Mouse (Mus musculus): Measurements from ENCODE around the gene Nr4a1. TPM values are rescaled to one million over a fixed set of nuclear protein-coding genes. Genes with fewer than 3 reads are reported as not detected.

Nr4a1 gene
- 2.4 and 2.9 TPM in 2 replicates for polyA plus RNA-seq (2015; fragmentation: Nextera tagmentation; extraction: Ambion mirVana)

DNA sequence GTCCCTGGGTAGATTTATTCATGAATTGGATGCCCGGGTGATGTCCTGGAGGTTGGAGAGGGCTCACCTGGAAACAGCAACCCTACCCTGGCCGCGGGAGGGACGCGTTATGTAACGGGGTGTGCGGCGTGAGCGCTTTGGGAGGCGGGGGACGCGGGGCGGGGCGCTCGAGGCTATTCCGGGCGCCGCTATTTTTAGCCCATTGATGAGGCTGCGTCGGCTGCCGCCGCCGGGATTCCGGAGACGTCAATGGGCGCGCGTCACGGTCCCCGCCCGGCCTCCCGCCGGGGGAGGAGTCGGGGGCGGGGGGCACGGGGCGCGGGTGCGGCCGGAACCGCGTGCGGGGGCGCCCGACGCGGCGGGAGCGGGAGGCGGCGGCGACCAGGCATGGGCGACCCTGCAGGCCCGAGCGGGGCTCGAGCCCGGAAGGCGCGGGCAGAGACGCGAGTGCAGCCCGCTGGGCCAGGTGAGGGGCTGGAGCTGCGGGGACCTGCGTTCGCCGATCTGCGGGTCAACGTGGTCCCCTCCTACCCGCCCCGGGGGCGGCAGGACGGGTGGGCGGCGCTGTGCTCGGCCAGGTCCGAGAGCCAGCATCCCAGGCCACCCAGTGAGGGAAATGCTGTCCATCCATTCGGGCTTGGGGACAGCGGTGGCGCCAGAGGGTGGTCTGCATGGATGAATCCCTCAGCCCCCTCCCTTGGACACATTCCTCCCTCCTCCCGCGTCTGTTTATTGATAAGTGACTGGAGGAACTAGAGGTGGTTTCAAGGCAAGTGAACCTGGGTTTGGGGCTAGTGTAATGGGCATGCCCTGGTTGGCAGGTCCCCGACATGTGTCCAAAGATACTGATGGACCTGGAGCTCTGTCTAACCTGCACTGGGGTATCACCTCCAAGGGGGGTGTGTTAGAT lies at the start of gene Nr4a1:
Gene Nr4a1, plus strand, starts transcription at position 384 of the 910 bp plus-strand sequence.
- H3K4me1 ChIP-seq, result peaks cover 9% of the 10 kb centered on the region
- peak; percentile 80 for ATAC-seq
- peak within 1 kb of the TSS; percentile 62 for H3K4me3 ChIP-seq
- H3K36me3 ChIP-seq (ENCODE audit: poor library complexity, severe bottlenecking), result no peaks in the 10 kb centered on the region
- peak within 1 kb of the TSS; percentile 84 for H3K9ac ChIP-seq
- 1% methylated on average over 55 of the region's 82 CpGs for WGBS
- no peaks in the 10 kb centered on the region for H3K9me3 ChIP-seq (replicated peaks)
- H3K4me2 ChIP-seq, result peak within 1 kb of the TSS; percentile 81
- H3K27me3 ChIP-seq, result peaks cover 11% of the 10 kb centered on the region; the same call in 1 of the 2 replicates
- no peak within 1 kb of the TSS for H3K27ac ChIP-seq

GRCm38 (mm10) chr15:101204781-101205180 lies 49.3 kb upstream of the Nr4a1 start:
- Histone ChIP-seq H3K4me2 (no peak overlapping the region), H3K4me1 (no peaks in the 10 kb centered on the region), H3K4me3 (no peak overlapping the region), H3K27me3 (no peaks in the 10 kb centered on the region), H3K27ac (no peak overlapping the region), H3K9ac (no peak overlapping the region), H3K36me3 (ENCODE audit: poor library complexity, severe bottlenecking) (peaks cover 94% of the 10 kb centered on the region), H3K9me3 (replicated peaks) (no peaks in the 10 kb centered on the region)
- no peak for ATAC-seq
- whole genome bisulfite sequencing, result 91% methylated on average over 7 of the region's 7 CpGs

- Histone ChIP-seq H3K4me3 (no peak overlapping the region), H3K4me1 (no peaks in the 10 kb centered on the region), H3K4me2 (no peak overlapping the region), H3K27me3 (no peaks in the 10 kb centered on the region), H3K9me3 (replicated peaks) (no peaks in the 10 kb centered on the region), H3K9ac (no peak overlapping the region), H3K36me3 (ENCODE audit: poor library complexity, severe bottlenecking) (peaks cover 88% of the 10 kb centered on the region), H3K27ac (no peak overlapping the region)
- ATAC-seq, result peak; percentile 57; the same call in 1 of the 2 replicates
- 62% methylated on average over 6 of the region's 6 CpGs for WGBS
Observed at GRCm38 (mm10) chr15:101210228-101210627, 43.8 kb upstream of the Nr4a1 start.

GRCm38 (mm10) chr15:101210998-101211613 lies 43.0 kb upstream of the Nr4a1 start:
- Histone ChIP-seq H3K4me3 (no peak overlapping the region), H3K36me3 (ENCODE audit: poor library complexity, severe bottlenecking) (peaks cover 83% of the 10 kb centered on the region), H3K9me3 (replicated peaks) (no peaks in the 10 kb centered on the region), H3K4me1 (no peaks in the 10 kb centered on the region), H3K4me2 (no peak overlapping the region), H3K27me3 (no peaks in the 10 kb centered on the region), H3K27ac (no peak overlapping the region), H3K9ac (no peak overlapping the region)
- ATAC-seq, result no peak
- 92% methylated on average over 14 of the region's 14 CpGs for WGBS

- Histone ChIP-seq H3K36me3 (ENCODE audit: poor library complexity, severe bottlenecking) (peaks cover 70% of the 10 kb centered on the region), H3K4me2 (no peak overlapping the region), H3K27me3 (no peaks in the 10 kb centered on the region), H3K9ac (no peak overlapping the region), H3K4me1 (no peaks in the 10 kb centered on the region), H3K9me3 (replicated peaks) (no peaks in the 10 kb centered on the region), H3K27ac (no peak overlapping the region), H3K4me3 (no peak overlapping the region)
- ATAC-seq, result no peak
- 87% methylated on average over 14 of the region's 14 CpGs for WGBS
Observed at GRCm38 (mm10) chr15:101212435-101212834, 41.6 kb upstream of the Nr4a1 start.

DNA sequence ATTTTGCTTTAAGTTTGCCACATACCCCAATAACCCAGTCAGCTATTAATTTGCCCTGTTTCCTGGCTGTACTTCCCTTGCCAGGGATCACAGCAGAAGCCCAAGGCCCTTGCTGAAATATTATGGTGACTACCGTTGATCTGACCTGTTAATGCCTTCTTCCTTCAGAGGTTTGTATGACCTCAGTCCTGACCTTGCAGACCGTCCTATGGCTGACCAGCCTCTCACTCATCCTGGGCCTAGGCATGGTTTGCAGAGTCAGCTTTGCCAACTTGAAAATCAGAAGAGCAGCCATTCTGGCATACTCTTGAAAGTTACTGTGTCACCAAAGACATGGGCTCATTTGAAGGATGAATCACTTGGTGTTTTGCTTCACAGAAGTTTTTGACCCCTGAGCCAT lies 38.9 kb upstream of the Nr4a1 start:
- Histone ChIP-seq H3K36me3 (ENCODE audit: poor library complexity, severe bottlenecking) (peaks cover 46% of the 10 kb centered on the region), H3K4me3 (no peak overlapping the region), H3K27me3 (no peaks in the 10 kb centered on the region), H3K9me3 (replicated peaks) (no peaks in the 10 kb centered on the region), H3K4me1 (no peaks in the 10 kb centered on the region; the same call in 1 of the 2 replicates), H3K4me2 (no peak overlapping the region), H3K27ac (no peak overlapping the region), H3K9ac (no peak overlapping the region)
- 87% methylated on average over 2 of the region's 2 CpGs for WGBS
- ATAC-seq, result no peak

GRCm38 (mm10) chr15:101216036-101216435 lies 38.0 kb upstream of the Nr4a1 start:
- Histone ChIP-seq H3K36me3 (ENCODE audit: poor library complexity, severe bottlenecking) (peaks cover 37% of the 10 kb centered on the region), H3K4me1 (peaks cover 9% of the 10 kb centered on the region), H3K4me3 (no peak overlapping the region), H3K9me3 (replicated peaks) (no peaks in the 10 kb centered on the region), H3K27me3 (no peaks in the 10 kb centered on the region), H3K9ac (no peak overlapping the region), H3K4me2 (no peak overlapping the region), H3K27ac (no peak overlapping the region)
- ATAC-seq, result no peak
- WGBS, result 78% methylated on average over 4 of the region's 4 CpGs

GRCm38 (mm10) chr15:101220905-101221297 lies 33.2 kb upstream of the Nr4a1 start:
- Histone ChIP-seq H3K4me3 (no peak overlapping the region), H3K4me2 (peak overlapping the region; percentile 51), H3K27me3 (peaks cover 21% of the 10 kb centered on the region; the same call in 1 of the 2 replicates), H3K27ac (peak overlapping the region; percentile 48), H3K9ac (no peak overlapping the region), H3K4me1 (peaks cover 50% of the 10 kb centered on the region), H3K36me3 (ENCODE audit: poor library complexity, severe bottlenecking) (no peaks in the 10 kb centered on the region), H3K9me3 (replicated peaks) (no peaks in the 10 kb centered on the region)
- ATAC-seq, result peak; percentile 13; the same call in 1 of the 2 replicates
- WGBS, result under 1% methylated on average over 8 of the region's 8 CpGs

DNA sequence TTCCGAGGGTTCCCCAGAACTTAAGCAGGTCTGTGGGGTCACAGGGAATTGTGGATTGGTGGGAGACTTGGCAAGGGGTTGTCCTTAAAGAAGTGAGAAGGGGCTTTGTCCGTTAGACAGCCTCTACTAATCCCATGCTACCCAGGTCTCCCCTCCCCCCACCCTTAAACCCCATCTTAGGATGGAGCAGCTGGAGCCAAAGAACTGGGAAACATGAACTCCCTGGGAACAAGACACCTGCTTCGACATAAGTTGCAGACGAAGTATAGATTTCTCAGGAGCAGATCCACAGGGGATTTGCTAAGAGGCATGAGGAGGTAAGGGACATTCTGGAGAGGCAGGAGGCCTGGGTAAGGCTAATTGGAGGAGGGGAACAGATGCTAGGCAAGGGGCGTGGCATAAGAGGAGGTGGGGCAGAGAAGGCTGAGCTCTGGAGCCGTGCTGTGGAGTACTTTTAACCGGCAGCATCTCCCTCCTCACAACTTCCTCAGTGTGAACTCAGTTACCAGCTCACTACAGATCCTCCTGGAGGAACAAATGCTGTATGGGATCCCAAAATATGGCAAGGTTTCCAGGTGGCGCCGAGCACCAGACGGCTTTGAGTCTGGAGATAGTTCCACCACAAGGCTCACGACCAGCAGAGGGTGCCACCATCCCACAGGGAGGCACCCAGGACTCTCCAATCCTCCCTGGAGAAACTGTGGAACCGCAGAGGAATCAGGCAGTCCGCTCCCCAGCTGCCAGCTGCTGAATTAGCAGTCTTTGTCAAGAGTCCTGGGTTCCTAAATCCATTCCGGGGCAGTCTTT lies 32.6 kb upstream of the Nr4a1 start:
- H3K4me2 ChIP-seq, result peak overlapping the region; percentile 51
- no peaks in the 10 kb centered on the region for H3K9me3 ChIP-seq (replicated peaks)
- H3K27me3 ChIP-seq, result peaks cover 21% of the 10 kb centered on the region; the same call in 1 of the 2 replicates
- peak; percentile 65 for ATAC-seq
- H3K27ac ChIP-seq, result peak overlapping the region; percentile 48
- H3K9ac ChIP-seq, result no peak overlapping the region
- WGBS, result under 1% methylated on average over 14 of the region's 14 CpGs
- H3K36me3 ChIP-seq (ENCODE audit: poor library complexity, severe bottlenecking), result no peaks in the 10 kb centered on the region
- peaks cover 50% of the 10 kb centered on the region for H3K4me1 ChIP-seq
- H3K4me3 ChIP-seq, result peak overlapping the region; percentile 23

GRCm38 (mm10) chr15:101222897-101223482 lies 31.1 kb upstream of the Nr4a1 start:
- H3K36me3 ChIP-seq (ENCODE audit: poor library complexity, severe bottlenecking), result no peaks in the 10 kb centered on the region
- no peak for ATAC-seq
- no peaks in the 10 kb centered on the region for H3K9me3 ChIP-seq (replicated peaks)
- H3K27ac ChIP-seq, result no peak overlapping the region
- WGBS, result 47% methylated on average over 13 of the region's 13 CpGs
- H3K4me1 ChIP-seq, result peaks cover 54% of the 10 kb centered on the region
- H3K27me3 ChIP-seq, result peaks cover 21% of the 10 kb centered on the region; the same call in 1 of the 2 replicates
- H3K4me3 ChIP-seq, result no peak overlapping the region
- H3K9ac ChIP-seq, result no peak overlapping the region
- H3K4me2 ChIP-seq, result no peak overlapping the region

DNA sequence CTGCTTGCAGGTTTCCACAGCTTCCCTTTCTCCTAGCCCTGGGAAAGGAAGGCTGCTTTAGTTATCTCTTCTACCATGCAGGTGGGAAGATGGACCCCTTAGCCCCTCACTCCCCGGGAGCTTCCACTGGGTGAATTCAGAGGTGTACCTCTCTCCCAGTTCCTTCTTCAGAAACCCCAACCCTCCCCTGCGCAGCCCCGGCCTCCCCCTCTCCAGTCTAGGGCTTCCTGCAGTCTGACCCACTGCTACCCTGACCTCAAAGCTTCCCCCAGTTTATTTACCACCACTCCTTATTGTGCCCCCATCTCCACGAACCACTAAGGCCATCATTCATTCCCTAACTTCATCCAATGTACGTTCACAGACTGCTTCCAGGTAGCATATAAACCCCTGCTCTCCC lies 30.5 kb upstream of the Nr4a1 start:
- no peak overlapping the region for H3K27ac ChIP-seq

More for the DNA sequence above, 30.5 kb upstream of the Nr4a1 start:
- no peaks in the 10 kb centered on the region for H3K36me3 ChIP-seq (ENCODE audit: poor library complexity, severe bottlenecking)
- H3K27me3 ChIP-seq, result peaks cover 21% of the 10 kb centered on the region; the same call in 1 of the 2 replicates
- H3K9ac ChIP-seq, result peak overlapping the region; percentile 85
- H3K4me1 ChIP-seq, result peaks cover 58% of the 10 kb centered on the region
- peak overlapping the region; percentile 71 for H3K4me3 ChIP-seq
- WGBS, result 14% methylated on average over 5 of the region's 5 CpGs
- no peaks in the 10 kb centered on the region for H3K9me3 ChIP-seq (replicated peaks)
- ATAC-seq, result no peak; the same call in 1 of the 2 replicates
- peak overlapping the region; percentile 98 for H3K4me2 ChIP-seq
